Mouse (Mus musculus): ENCODE data around the gene Gm5926. TPM values are rescaled to one million over a fixed set of nuclear protein-coding genes. Genes with fewer than 3 reads are reported as not detected.
"Not testable (repeated sequence)": the region's sequence is repeated elsewhere in the genome, so short reads cannot be mapped to it uniquely, and the experiment has no call there.

Gm5926 gene
- not detected in 2 replicates for polyA plus RNA-seq (2012; ENCODE audit: insufficient read depth, insufficient read length, missing spikeins)

- H3K4me1 ChIP-seq (ENCODE audit: control insufficient read depth, insufficient read depth, insufficient read length, low read length); H3K27ac ChIP-seq (replicated peaks; ENCODE audit: low read depth, low read length); H3K4me3 ChIP-seq (ENCODE audit: insufficient read depth, low read depth, low read length): not testable (repeated sequence)
Measured at GRCm38 (mm10) chrX:32650416-32650815, at the start of gene Gm5926. TSS of gene Gm5926 (plus strand) at chrX:32650716.

- not testable (repeated sequence) for H3K27ac ChIP-seq (replicated peaks; ENCODE audit: low read depth, low read length); H3K4me3 ChIP-seq (ENCODE audit: insufficient read depth, low read depth, low read length); H3K4me1 ChIP-seq (ENCODE audit: control insufficient read depth, insufficient read depth, insufficient read length, low read length)
Measured at GRCm38 (mm10) chrX:32601008-32601407, 49.5 kb upstream of the Gm5926 start.

GRCm38 (mm10) chrX:32601425-32601824 lies 49.1 kb upstream of the Gm5926 start:
- H3K4me3 ChIP-seq (ENCODE audit: insufficient read depth, low read depth, low read length); H3K27ac ChIP-seq (replicated peaks; ENCODE audit: low read depth, low read length); H3K4me1 ChIP-seq (ENCODE audit: control insufficient read depth, insufficient read depth, insufficient read length, low read length): not testable (repeated sequence)

Other genes starting within 250 kb of the Gm5926 start
- not detected in 2 replicates for gene Btbd35f1, start 90.7 kb upstream of the Gm5926 start, polyA plus RNA-seq (2012; ENCODE audit: insufficient read depth, insufficient read length, missing spikeins)
- gene Btbd35f21, start 75.4 kb downstream of the Gm5926 start, polyA plus RNA-seq (2012; ENCODE audit: insufficient read depth, insufficient read length, missing spikeins), result not detected in 2 replicates
- not detected in 2 replicates for gene Btbd35f30, start 243.9 kb downstream of the Gm5926 start, polyA plus RNA-seq (2012; ENCODE audit: insufficient read depth, insufficient read length, missing spikeins)

Measured in brown adipose tissue, adult 24 weeks (tissue).